Mouse (Mus musculus) embryonic facial prominence, embryonic 15.5 days (tissue): ENCODE data around the gene Cxcl1. TPM values are rescaled to one million over a fixed set of nuclear protein-coding genes. Genes with fewer than 3 reads are reported as not detected.

Experiments used
- ATAC-seq: fragments of 200-750 bp; cut with Nextera tagmentation; 2 replicates; pipeline ENCODE4 v1.8.0; 2017; ENCODE audit warnings: low read depth, moderate TSS enrichment; ENCODE audit not compliant: insufficient number of reproducible peaks, low FRiP score, low TSS enrichment
- H3K27ac ChIP-seq: fragments of 300-500 bp; sonication (generic); replicated peaks from 2 replicates; pipeline ENCODE4 v1.5.1; 2015; ENCODE audit warnings: mild to moderate bottlenecking, inconsistent platforms
- H3K27me3 ChIP-seq: fragments of 300-500 bp; sonication (generic); 2 replicates; pipeline ENCODE4 v1.6.1; 2015; ENCODE audit warnings: inconsistent platforms
- H3K36me3 ChIP-seq: fragments of 300-500 bp; sonication (generic); 2 replicates; pipeline ENCODE4 v1.6.1; 2015; ENCODE audit warnings: mild to moderate bottlenecking, inconsistent platforms
- H3K4me1 ChIP-seq: fragments of 300-500 bp; sonication (generic); 2 replicates; pipeline ENCODE4 v1.6.1; 2015; ENCODE audit warnings: inconsistent platforms
- H3K4me2 ChIP-seq: fragments of 300-500 bp; sonication (generic); replicated peaks from 2 replicates; pipeline ENCODE4 v1.6.1; 2015; ENCODE audit warnings: mild to moderate bottlenecking, inconsistent platforms
- H3K4me3 ChIP-seq: fragments of 300-500 bp; sonication (generic); replicated peaks from 2 replicates; pipeline ENCODE4 v1.5.1; 2015; ENCODE audit warnings: mild to moderate bottlenecking, inconsistent platforms
- H3K9ac ChIP-seq: fragments of 300-500 bp; sonication (generic); 2 replicates; pipeline ENCODE4 v1.6.1; 2015; ENCODE audit warnings: inconsistent platforms
- H3K9me3 ChIP-seq: fragments of 300-500 bp; sonication (generic); replicated peaks from 2 replicates; pipeline ENCODE4 v1.6.1; 2016; ENCODE audit warnings: inconsistent platforms
- WGBS: fragments of 180-500 bp; shearing (Covaris S2); methylation state at CpG from one replicate; pipeline ENCODE4 v1.1.7; 2015; 5-methylcytosine and 5-hydroxymethylcytosine counted together
- polyA plus RNA-seq: library from polyadenylated mRNA; unstranded; fragments of >200 nt; fragmentation: Nextera tagmentation; extraction: Ambion mirVana; gene quantifications from 2 replicates; pipeline ENCODE4 v1.2.1, GENCODE M21; 2015

The Cxcl1 gene
- polyA plus RNA-seq, 1 experiment from 2014 or later, result 1.3 TPM

DNA sequence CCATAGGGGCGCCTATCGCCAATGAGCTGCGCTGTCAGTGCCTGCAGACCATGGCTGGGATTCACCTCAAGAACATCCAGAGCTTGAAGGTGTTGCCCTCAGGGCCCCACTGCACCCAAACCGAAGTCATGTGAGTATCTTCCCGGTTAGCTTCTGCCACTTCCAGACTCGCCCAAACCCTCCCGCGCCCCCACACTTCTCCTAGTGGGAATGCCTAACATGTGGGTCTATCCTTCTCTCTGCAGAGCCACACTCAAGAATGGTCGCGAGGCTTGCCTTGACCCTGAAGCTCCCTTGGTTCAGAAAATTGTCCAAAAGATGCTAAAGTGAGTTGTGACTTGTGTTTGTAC, 398 bp downstream of the Cxcl1 start:
- Histone ChIP-seq H3K27me3 (no peaks in the 10 kb centered on the region), H3K4me1 (peaks cover 6% of the 10 kb centered on the region; the same call in 1 of the 2 replicates), H3K27ac (no peak overlapping the region), H3K4me2 (peak overlapping the region; percentile 92), H3K9ac (peak overlapping the region; percentile 39), H3K36me3 (no peaks in the 10 kb centered on the region), H3K9me3 (no peaks in the 10 kb centered on the region), H3K4me3 (peak overlapping the region; percentile 50)
- no peak; the same call in 1 of the 2 replicates for ATAC-seq
- WGBS, result 17% methylated on average over 10 of the region's 10 CpGs

DNA sequence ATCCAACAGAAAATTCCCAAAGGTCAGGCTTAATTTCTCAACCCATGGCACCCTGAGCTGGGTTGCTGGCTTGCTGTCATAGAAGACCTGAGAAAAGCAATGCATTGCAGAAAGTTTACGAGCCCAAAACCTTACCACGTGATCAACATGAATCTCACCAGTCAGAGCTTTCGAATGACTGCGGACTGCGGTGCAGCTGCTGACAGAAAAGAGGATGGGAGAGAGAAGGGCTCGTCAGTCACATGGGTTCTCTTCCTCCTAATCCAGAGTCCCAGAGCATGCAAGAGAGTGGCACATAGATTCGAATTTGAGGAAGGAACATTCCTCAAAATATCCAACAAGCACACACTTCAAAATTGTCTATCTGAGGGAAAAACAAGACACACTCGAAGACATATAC, 3.2 kb downstream of the Cxcl1 start:
- ATAC-seq, result no peak
- peaks cover 6% of the 10 kb centered on the region; the same call in 1 of the 2 replicates for H3K4me1 ChIP-seq
- no peak overlapping the region for H3K9ac ChIP-seq
- 67% methylated on average over 8 of the region's 8 CpGs for WGBS
- H3K9me3 ChIP-seq, result no peaks in the 10 kb centered on the region
- no peak overlapping the region for H3K4me3 ChIP-seq
- H3K27me3 ChIP-seq, result no peaks in the 10 kb centered on the region
- no peak overlapping the region for H3K4me2 ChIP-seq
- no peak overlapping the region for H3K27ac ChIP-seq
- no peaks in the 10 kb centered on the region for H3K36me3 ChIP-seq

DNA sequence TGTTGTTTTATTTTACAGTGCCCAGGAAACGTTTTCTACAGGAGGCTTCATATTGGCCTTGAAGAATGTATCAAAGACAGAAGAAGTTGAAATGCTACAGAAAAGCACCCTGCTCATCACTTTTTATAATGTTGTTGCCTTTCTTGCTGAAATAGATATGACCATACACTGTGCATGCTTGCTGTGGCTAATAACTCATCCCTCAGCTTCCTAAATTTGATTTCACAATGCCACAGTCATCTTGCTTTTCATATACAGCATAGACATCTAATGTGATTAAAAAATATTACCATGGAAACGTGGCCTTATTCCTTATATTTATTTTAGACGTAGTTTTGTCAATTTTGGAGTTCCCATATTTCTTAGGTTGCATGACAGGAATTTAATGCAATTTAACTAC, 6.4 kb downstream of the Cxcl1 start:
- ATAC-seq, result no peak
- H3K4me2 ChIP-seq, result no peak overlapping the region
- no peaks in the 10 kb centered on the region for H3K4me1 ChIP-seq
- WGBS, result 63% methylated on average over 3 of the region's 3 CpGs
- H3K27me3 ChIP-seq, result no peaks in the 10 kb centered on the region
- no peak overlapping the region for H3K9ac ChIP-seq
- H3K27ac ChIP-seq, result no peak overlapping the region
- no peak overlapping the region for H3K4me3 ChIP-seq
- H3K9me3 ChIP-seq, result no peaks in the 10 kb centered on the region
- no peaks in the 10 kb centered on the region for H3K36me3 ChIP-seq

DNA sequence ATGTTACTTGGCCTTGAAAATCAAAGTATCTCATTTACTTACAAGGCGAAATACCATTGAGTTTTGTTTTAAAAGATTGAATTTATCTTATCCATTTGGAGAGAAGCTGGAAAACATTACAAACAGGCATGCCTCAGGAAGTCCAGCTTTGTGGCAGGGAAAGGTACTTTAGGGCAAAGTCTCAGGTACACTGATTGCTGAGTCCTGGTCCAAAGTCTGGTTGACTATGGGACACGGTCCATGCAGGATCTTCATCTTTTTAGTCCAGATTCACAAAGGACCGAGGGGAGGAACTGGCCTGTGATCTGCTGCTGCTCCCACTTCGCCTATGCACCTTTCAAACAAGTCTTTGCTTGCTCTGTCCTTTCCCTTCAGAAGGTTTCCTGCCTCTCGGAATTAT, 8.3 kb downstream of the Cxcl1 start:
- Histone ChIP-seq H3K9ac (no peak overlapping the region), H3K9me3 (no peaks in the 10 kb centered on the region), H3K4me1 (peaks cover 10% of the 10 kb centered on the region), H3K4me3 (no peak overlapping the region), H3K36me3 (no peaks in the 10 kb centered on the region), H3K27me3 (peaks cover 10% of the 10 kb centered on the region), H3K4me2 (no peak overlapping the region), H3K27ac (no peak overlapping the region)
- 82% methylated on average over 5 of the region's 5 CpGs for WGBS
- ATAC-seq, result no peak

DNA sequence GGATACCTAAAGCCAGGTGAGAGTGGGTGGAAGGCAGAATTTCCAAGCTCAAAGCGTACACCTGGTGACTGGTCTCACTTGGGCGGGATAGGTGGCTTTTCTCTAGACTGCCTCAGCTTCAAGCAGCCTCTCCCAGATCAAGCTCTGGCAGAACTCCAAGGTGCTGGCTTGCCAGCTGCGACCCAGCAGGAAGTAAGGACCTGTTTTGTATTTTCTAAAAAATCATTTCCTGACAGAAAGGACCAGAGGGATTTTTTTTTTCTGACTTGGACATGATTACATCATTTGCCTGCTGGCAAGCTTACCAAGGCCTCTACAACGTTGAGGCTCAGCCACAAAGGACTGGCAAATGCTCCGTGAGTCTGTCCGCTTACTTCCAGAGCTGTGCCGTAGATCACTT, 9.1 kb downstream of the Cxcl1 start:
- no peak for ATAC-seq
- Histone ChIP-seq H3K27ac (0 out of 2 replicates have a peak overlapping the region, but pooled peaks have one; percentile 35), H3K9me3 (no peaks in the 10 kb centered on the region), H3K27me3 (peaks cover 17% of the 10 kb centered on the region), H3K36me3 (no peaks in the 10 kb centered on the region), H3K9ac (no peak overlapping the region), H3K4me1 (peaks cover 10% of the 10 kb centered on the region), H3K4me2 (no peak overlapping the region; the same call in 1 of the 2 replicates), H3K4me3 (no peak overlapping the region)
- 30% methylated on average over 7 of the region's 7 CpGs for WGBS

DNA sequence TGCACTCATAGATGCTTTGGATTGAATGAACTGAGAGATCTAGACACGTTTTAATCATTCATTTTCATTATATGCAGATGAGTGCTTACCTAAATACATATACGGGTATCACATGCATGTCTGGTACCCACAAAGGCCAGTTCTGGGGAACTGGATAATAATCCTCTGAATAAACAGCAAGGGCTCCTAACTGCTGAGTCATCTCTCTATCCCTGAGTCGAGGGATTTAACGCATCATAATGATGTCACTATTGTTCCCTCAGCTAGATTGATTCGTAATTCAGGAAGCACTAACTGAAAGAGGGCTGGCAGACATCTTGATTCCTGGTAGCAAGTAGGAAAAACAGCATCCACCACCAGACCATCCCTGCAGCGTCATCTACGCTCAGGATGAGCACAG, 9.6 kb downstream of the Cxcl1 start:
- WGBS, result 68% methylated on average over 7 of the region's 7 CpGs

DNA sequence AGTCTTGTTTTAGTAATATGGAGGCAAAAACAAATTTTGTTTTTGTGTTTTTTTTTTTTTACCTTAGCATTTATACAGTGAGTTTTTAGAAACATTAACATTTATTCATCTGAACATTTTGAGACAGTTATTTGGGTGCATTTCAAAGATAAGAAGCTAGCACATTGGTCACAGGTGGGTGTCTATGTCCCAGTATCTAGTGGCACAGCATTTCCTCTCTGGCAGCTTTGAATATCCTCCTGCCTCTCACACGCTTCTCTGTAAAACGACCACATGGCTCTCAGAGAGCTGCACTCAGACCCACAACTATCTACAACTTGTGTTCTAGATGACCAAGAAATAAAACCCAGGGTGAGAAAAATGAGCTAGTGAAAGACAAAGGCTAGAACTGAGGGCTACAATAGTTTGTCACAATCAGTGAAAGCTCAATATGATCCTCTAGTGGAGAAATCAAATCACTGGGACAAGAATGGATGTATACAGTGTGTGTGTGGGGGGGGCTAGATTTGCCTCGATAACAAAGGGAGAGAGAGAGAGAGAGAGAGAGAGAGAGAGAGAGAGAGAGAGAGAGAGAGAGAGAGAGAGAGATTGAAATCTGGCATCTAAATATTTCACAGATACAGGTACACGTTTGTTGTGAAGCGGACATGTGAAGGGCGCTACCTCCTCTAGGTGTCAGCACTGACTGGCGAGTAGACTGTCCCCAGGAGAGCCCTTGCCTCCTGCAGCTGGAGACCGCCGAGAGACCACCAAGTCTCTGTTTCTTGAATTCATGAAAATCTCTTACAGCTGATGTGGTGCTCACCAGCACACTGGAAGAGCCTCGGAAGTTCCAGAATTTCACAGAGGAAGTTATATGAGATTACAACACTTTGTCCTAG, 11.6 kb downstream of the Cxcl1 start:
- ATAC-seq, result no peak
- 8% methylated on average over 10 of the region's 10 CpGs for WGBS
- no peak overlapping the region for H3K9ac ChIP-seq

More for the DNA sequence above, 9.6 kb downstream of the Cxcl1 start:
- Histone ChIP-seq H3K9ac (no peak overlapping the region), H3K9me3 (no peaks in the 10 kb centered on the region), H3K27me3 (peaks cover 17% of the 10 kb centered on the region), H3K4me3 (no peak overlapping the region), H3K4me1 (peaks cover 10% of the 10 kb centered on the region), H3K36me3 (no peaks in the 10 kb centered on the region), H3K4me2 (no peak overlapping the region), H3K27ac (0 out of 2 replicates have a peak overlapping the region, but pooled peaks have one; percentile 35)
- ATAC-seq, result no peak

DNA sequence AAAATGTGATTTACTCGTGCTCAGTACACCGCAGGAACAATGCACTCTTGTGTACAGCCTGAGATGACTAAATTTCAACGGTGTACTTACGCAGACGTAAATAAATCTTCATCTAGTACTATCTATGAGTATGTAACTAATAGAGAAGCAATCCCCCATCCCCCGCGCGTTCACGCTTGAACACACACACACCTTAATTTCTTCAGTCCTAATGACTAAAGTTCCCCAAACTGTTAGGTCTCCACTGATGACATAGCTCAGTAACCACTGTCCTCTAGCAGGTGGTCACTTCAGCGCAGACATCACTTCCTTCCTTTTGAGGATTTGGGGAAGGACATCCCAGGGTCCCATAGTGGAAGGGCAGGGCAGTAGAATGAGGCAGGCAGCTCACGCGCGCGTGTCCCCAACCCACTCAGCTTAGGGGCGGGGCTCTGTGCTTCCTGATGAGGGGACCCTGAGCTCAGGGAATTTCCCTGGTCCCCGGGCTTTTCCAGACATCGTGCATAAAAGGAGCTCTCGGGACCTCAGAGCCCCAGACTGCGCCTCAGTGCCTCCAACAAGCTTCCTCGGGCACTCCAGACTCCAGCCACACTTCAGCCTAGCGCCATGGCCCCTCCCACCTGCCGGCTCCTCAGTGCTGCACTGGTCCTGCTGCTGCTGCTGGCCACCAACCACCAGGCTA, 12.4 kb downstream of the Cxcl1 start, which contains the start of gene Cxcl2:
Gene Cxcl2 (plus strand): TSS at position 533 of the 682 bp plus-strand sequence.
- Histone ChIP-seq H3K27ac (no peak within 1 kb of the TSS), H3K9ac (no peak within 1 kb of the TSS), H3K9me3 (no peaks in the 10 kb centered on the region), H3K36me3 (no peaks in the 10 kb centered on the region), H3K4me1 (peaks cover 10% of the 10 kb centered on the region), H3K4me3 (peak within 1 kb of the TSS; percentile 31), H3K27me3 (peaks cover 17% of the 10 kb centered on the region), H3K4me2 (peak within 1 kb of the TSS; percentile 60)
- 0 out of 2 replicates have a peak, but pooled peaks have one; percentile 47 for ATAC-seq
- WGBS, result 8% methylated on average over 22 of the region's 22 CpGs

More for the DNA sequence above, 11.6 kb downstream of the Cxcl1 start:
- peak overlapping the region; percentile 31 for H3K4me3 ChIP-seq
- no peaks in the 10 kb centered on the region for H3K9me3 ChIP-seq
- H3K4me2 ChIP-seq, result peak overlapping the region; percentile 60
- no peak overlapping the region for H3K27ac ChIP-seq
- H3K4me1 ChIP-seq, result peaks cover 10% of the 10 kb centered on the region
- H3K36me3 ChIP-seq, result no peaks in the 10 kb centered on the region
- peaks cover 17% of the 10 kb centered on the region for H3K27me3 ChIP-seq

DNA sequence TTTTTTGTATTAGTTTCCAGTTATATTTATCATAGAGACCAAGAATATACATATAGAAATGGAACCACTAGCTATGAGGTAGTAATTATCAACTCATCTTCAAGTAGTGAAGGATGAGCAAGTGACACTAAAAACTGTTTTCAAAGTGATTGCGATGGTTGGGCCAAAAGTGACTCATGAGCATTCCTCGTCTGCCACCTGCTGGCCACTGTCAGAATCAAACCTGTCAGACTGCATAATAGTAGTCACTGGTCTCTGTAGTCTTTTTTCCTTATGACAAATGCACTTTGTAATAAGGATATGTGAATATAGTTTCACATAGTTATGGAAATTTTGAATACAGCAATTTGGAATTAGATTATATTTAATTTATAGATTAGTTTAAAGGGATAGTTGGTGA, 17.9 kb downstream of the Cxcl1 start:
- Histone ChIP-seq H3K4me3 (no peak overlapping the region), H3K9ac (no peak overlapping the region), H3K36me3 (no peaks in the 10 kb centered on the region), H3K9me3 (no peaks in the 10 kb centered on the region), H3K4me1 (no peaks in the 10 kb centered on the region), H3K27ac (no peak overlapping the region), H3K27me3 (peaks cover 11% of the 10 kb centered on the region), H3K4me2 (no peak overlapping the region)
- WGBS, result 2% methylated on average over 2 of the region's 2 CpGs
- no peak for ATAC-seq

DNA sequence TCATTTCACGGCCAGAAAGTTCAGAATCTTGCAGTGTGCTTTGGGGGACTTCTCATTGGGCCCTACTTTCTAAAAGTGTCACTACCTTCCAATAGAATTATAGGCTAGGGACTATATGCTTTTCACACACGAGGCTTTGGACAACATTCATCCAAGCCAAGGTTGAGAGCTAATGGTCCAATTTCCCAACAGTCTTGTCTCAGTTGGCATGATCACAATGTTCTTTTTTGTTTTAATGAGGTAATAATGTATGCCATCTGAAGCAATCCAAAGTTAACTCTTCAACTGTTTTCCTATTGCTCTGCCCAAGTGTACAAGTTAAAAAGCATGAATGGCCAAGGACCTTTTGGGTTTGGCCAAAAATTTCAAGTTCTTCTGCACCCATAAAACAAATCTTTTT, 28.5 kb downstream of the Cxcl1 start:
- no peaks in the 10 kb centered on the region for H3K36me3 ChIP-seq
- no peak overlapping the region for H3K27ac ChIP-seq
- 71% methylated on average over 2 of the region's 2 CpGs for WGBS
- ATAC-seq, result no peak
- H3K4me3 ChIP-seq, result no peak overlapping the region
- no peaks in the 10 kb centered on the region for H3K9me3 ChIP-seq
- no peak overlapping the region for H3K9ac ChIP-seq
- no peaks in the 10 kb centered on the region for H3K4me1 ChIP-seq
- no peaks in the 10 kb centered on the region for H3K27me3 ChIP-seq
- H3K4me2 ChIP-seq, result no peak overlapping the region

DNA sequence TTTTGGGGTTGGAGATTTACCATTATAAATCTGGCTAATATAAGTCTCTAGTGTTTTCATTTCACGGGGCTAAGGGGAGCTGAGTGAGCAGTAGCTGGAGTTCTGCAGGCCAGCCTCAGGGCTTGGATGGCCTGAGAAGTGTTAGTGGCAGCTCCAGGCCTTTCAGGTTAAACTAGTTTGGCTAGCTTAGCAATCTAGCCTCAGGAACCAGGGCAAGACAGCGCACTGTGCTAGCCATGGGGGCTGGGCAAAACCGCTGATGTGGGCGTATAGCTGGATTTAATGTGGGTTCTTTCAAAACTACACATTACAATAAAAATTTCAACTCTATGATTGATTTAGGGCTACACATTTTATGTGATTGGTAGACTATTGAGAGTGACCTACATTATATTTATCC, 31.9 kb downstream of the Cxcl1 start:
- Histone ChIP-seq H3K4me1 (no peaks in the 10 kb centered on the region), H3K27me3 (no peaks in the 10 kb centered on the region), H3K9me3 (no peaks in the 10 kb centered on the region), H3K4me3 (no peak overlapping the region), H3K9ac (no peak overlapping the region), H3K4me2 (no peak overlapping the region), H3K27ac (no peak overlapping the region), H3K36me3 (no peaks in the 10 kb centered on the region)
- WGBS, result 75% methylated on average over 4 of the region's 4 CpGs
- ATAC-seq, result no peak
